Mouse (Mus musculus) lung, embryonic 16.5 days (tissue): ENCODE measurements at regions not wholly inside any gene's neighbourhood (a gene's known extent, or its start where the extent isn't known, plus 50 kb on each side); places are given as distances from the start of the nearest gene placed in this dataset.
A peak's percentile ranks its signal among the peaks of the same experiment; 100 is the strongest.

Experiments used
- ATAC-seq: fragments of 200-750 bp; cut with Nextera tagmentation; 2 replicates; pipeline ENCODE4 v1.8.0; 2017; ENCODE audit warnings: low read depth, mild to moderate bottlenecking, moderate library complexity
- H3K27ac ChIP-seq: fragments of 300-500 bp; sonication (generic); 2 replicates; pipeline ENCODE4 v1.5.1; 2014; ENCODE audit warnings: mild to moderate bottlenecking, control low read depth, low read length
- H3K27me3 ChIP-seq: fragments of 300-500 bp; sonication (generic); 2 replicates; pipeline ENCODE4 v1.6.1; 2014; ENCODE audit warnings: low read depth, low read length, mixed read lengths; ENCODE audit not compliant: control insufficient read depth, insufficient read depth
- H3K36me3 ChIP-seq: fragments of 300-500 bp; sonication (generic); 2 replicates; pipeline ENCODE4 v1.6.1; 2014; ENCODE audit warnings: low read length; ENCODE audit not compliant: control insufficient read depth, insufficient read depth
- H3K4me1 ChIP-seq: fragments of 300-500 bp; sonication (generic); replicated peaks from 2 replicates; pipeline ENCODE4 v1.6.1; 2014; ENCODE audit warnings: low read length, mixed read lengths; ENCODE audit not compliant: control insufficient read depth, insufficient read depth
- H3K4me2 ChIP-seq: fragments of 300-500 bp; sonication (generic); 2 replicates; pipeline ENCODE4 v1.6.1; 2014; ENCODE audit warnings: low read depth, low read length, control low read depth
- H3K4me3 ChIP-seq: fragments of 300-500 bp; sonication (generic); 2 replicates; pipeline ENCODE4 v1.5.1; 2014; ENCODE audit warnings: mild to moderate bottlenecking, low read length, control low read depth
- H3K9ac ChIP-seq: fragments of 300-500 bp; sonication (generic); 2 replicates; pipeline ENCODE4 v1.6.1; 2014; ENCODE audit warnings: low read length, control low read depth
- H3K9me3 ChIP-seq: fragments of 300-500 bp; sonication (generic); 2 replicates; pipeline ENCODE4 v1.6.1; 2016; ENCODE audit warnings: low read length; ENCODE audit not compliant: control insufficient read depth
- WGBS: fragments of 180-500 bp; shearing (Covaris S2); extraction: QIAGEN DNeasy Blood & Tissue Kit; methylation state at CpG from one replicate; pipeline ENCODE4 v1.1.7; 2014; 5-methylcytosine and 5-hydroxymethylcytosine counted together

- Histone ChIP-seq H3K4me3 (no peak overlapping the region), H3K27me3 (no peaks in the 10 kb centered on the region), H3K27ac (no peak overlapping the region), H3K4me2 (no peak overlapping the region), H3K9me3 (no peaks in the 10 kb centered on the region), H3K36me3 (no peaks in the 10 kb centered on the region), H3K4me1 (no peaks in the 10 kb centered on the region), H3K9ac (no peak overlapping the region)
- WGBS, result 90% methylated on average over 3 of the region's 3 CpGs
- ATAC-seq, result no peak
These were observed 1760.2 kb upstream of the Acvr2a start for GRCm38 (mm10) chr2:47053689-47054088.

DNA sequence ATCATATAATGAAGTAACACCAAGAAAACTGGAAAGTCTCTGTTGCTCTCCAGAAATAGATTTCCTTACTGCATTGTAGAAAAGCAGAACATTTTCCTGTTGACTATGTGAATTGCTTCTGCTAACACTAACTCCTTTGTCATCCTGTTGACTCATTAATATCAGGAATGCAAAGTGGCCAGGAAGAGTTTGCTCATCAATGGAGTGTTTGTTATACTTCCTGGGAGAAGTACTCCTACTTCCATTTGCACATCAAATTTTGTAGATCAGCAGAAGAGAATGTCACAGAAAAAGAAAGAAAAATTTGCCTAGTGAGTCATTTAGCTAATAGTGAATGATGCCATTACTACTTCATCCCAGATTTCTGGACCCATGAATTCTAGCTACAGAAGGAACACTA is 1739.7 kb upstream of the Acvr2a start:
- ATAC-seq, result no peak
- no peaks in the 10 kb centered on the region for H3K9me3 ChIP-seq

GRCm38 (mm10) chr2:47075225-47075624 is 1738.7 kb upstream of the Acvr2a start:
- no peak overlapping the region for H3K27ac ChIP-seq
- H3K36me3 ChIP-seq, result no peaks in the 10 kb centered on the region
- WGBS, result 69% methylated on average over 3 of the region's 3 CpGs
- no peak overlapping the region for H3K4me3 ChIP-seq
- H3K4me2 ChIP-seq, result no peak overlapping the region
- no peak for ATAC-seq
- H3K4me1 ChIP-seq, result no peaks in the 10 kb centered on the region
- no peak overlapping the region for H3K9ac ChIP-seq
- no peaks in the 10 kb centered on the region for H3K9me3 ChIP-seq
- H3K27me3 ChIP-seq, result no peaks in the 10 kb centered on the region

More for the DNA sequence above, 1739.7 kb upstream of the Acvr2a start:
- H3K27ac ChIP-seq, result no peak overlapping the region
- H3K9ac ChIP-seq, result no peak overlapping the region
- H3K27me3 ChIP-seq, result no peaks in the 10 kb centered on the region
- no peak overlapping the region for H3K4me2 ChIP-seq
- no peak overlapping the region for H3K4me3 ChIP-seq
- no peaks in the 10 kb centered on the region for H3K4me1 ChIP-seq
- H3K36me3 ChIP-seq, result no peaks in the 10 kb centered on the region

DNA sequence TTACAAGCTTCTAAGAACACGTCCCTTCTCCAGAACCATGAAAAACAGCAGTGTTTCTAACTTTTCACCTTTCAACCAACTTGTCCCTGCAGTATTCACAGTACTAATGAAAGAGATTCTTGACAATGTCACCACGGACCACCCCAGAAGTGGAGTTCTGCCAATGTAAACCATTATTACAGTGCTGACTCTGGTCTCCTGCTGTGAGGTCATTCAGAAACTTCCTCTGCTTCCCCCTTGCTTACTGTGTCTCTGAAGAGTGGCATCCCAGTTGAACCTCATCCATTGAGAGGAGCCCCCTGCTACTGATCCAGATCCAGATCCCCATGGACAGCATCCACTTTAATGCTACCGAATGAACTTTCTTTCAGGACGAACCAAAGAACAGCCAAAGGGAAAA is 1725.3 kb upstream of the Acvr2a start:
- H3K27me3 ChIP-seq, result no peaks in the 10 kb centered on the region
- no peaks in the 10 kb centered on the region for H3K9me3 ChIP-seq
- 28% methylated on average over 4 of the region's 4 CpGs for WGBS
- H3K36me3 ChIP-seq, result no peaks in the 10 kb centered on the region
- peak; percentile 96 for ATAC-seq
- H3K4me2 ChIP-seq, result no peak overlapping the region
- H3K27ac ChIP-seq, result no peak overlapping the region
- no peak overlapping the region for H3K4me3 ChIP-seq
- no peak overlapping the region for H3K9ac ChIP-seq
- H3K4me1 ChIP-seq, result no peaks in the 10 kb centered on the region

DNA sequence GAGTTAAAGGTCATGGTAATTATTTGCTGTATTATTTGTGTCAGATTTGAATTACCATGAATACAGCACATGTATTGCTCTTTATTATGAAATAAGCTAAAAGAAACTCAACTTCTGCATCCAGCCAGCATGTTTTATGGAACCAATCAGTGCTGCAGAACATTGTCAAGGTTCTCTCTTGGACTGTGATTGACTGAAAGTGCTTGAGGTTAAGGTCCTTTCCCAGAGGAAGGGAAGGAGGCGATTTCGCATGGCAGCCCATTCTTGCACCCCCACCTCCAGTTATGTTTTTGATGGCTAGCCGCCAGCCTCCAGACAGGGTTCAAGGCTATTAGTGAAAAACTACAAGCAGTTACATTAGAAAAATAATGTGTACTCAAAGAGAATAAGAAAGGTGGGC is 1717.9 kb upstream of the Acvr2a start:
- Histone ChIP-seq H3K4me1 (peaks cover 2% of the 10 kb centered on the region; the same call in 1 of the 2 replicates), H3K27ac (no peak overlapping the region), H3K9me3 (no peaks in the 10 kb centered on the region), H3K36me3 (no peaks in the 10 kb centered on the region), H3K4me3 (no peak overlapping the region), H3K4me2 (no peak overlapping the region), H3K27me3 (no peaks in the 10 kb centered on the region), H3K9ac (no peak overlapping the region)
- no peak for ATAC-seq
- 29% methylated on average over 3 of the region's 3 CpGs for WGBS

DNA sequence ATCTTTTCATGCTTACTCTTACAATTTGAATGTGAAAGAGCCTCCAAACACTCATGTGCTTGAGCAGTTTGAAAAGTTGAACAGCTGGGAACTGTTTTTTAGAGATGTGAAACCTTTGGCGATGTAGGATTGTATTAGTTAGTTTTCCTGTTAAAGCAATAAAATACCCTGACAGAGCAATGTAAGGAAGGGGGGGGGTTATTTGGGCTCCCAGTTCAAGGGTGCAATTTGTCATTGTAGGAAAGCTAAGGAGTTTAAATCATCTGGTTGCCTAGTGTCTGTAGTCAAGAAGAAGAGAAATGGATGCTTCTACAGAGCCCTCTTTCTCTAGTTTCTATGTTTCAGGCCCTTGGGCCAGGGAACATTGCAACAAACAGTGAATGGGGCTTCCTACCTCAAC is 1674.5 kb upstream of the Acvr2a start:
- H3K9me3 ChIP-seq, result no peaks in the 10 kb centered on the region
- H3K9ac ChIP-seq, result no peak overlapping the region
- H3K36me3 ChIP-seq, result no peaks in the 10 kb centered on the region
- no peaks in the 10 kb centered on the region for H3K4me1 ChIP-seq
- WGBS, result 51% methylated on average over 1 of the region's 1 CpGs
- H3K27me3 ChIP-seq, result no peaks in the 10 kb centered on the region
- no peak overlapping the region for H3K4me2 ChIP-seq
- H3K4me3 ChIP-seq, result no peak overlapping the region
- ATAC-seq, result no peak
- H3K27ac ChIP-seq, result no peak overlapping the region

GRCm38 (mm10) chr2:47184067-47184802 is 1629.7 kb upstream of the Acvr2a start:
- no peaks in the 10 kb centered on the region for H3K27me3 ChIP-seq
- H3K4me1 ChIP-seq, result no peaks in the 10 kb centered on the region
- WGBS, result 60% methylated on average over 2 of the region's 2 CpGs
- no peak overlapping the region for H3K27ac ChIP-seq
- no peaks in the 10 kb centered on the region for H3K36me3 ChIP-seq
- H3K4me3 ChIP-seq, result no peak overlapping the region
- no peaks in the 10 kb centered on the region for H3K9me3 ChIP-seq
- H3K9ac ChIP-seq, result no peak overlapping the region
- H3K4me2 ChIP-seq, result no peak overlapping the region
- ATAC-seq, result no peak
